Mouse (Mus musculus): ENCODE data around the gene Hoxd4. TPM values are rescaled to one million over a fixed set of nuclear protein-coding genes. Genes with fewer than 3 reads are reported as not detected.

The Hoxd4 gene
- polyA plus RNA-seq, 1 experiment from 2014 or later: 4.4 TPM

- no peak for DNase-seq (ENCODE audit: low spot score)
- TF ChIP-seq CTCF (IDR thresholded peaks at IDR 0.05; ENCODE audit: low read depth): no peak
- Histone ChIP-seq H3K4me1 (replicated peaks; ENCODE audit: insufficient read depth, low read length) (peaks cover 14% of the 10 kb centered on the region), H3K4me2 (ENCODE audit: low read length) (peak overlapping the region; percentile 77), H3K27me3 (ENCODE audit: insufficient read depth, low read length) (peaks cover 81% of the 10 kb centered on the region), H3K9ac (ENCODE audit: low read depth, low read length) (peak overlapping the region; percentile 35; the same call in 1 of the 2 replicates), H3K36me3 (ENCODE audit: insufficient read depth, low read length) (no peaks in the 10 kb centered on the region), H3K9me3 (replicated peaks; ENCODE audit: low read length) (no peaks in the 10 kb centered on the region), H3K4me3 (replicated peaks; ENCODE audit: low read depth, low read length) (peak overlapping the region; percentile 42), H3K27ac (no peak overlapping the region)
- under 1% methylated on average over 72 of the region's 74 CpGs for WGBS
- ATAC-seq (replicated peaks; ENCODE audit: low FRiP score, low read depth): no peak; the same call in 1 of the 2 replicates
Measured at GRCm38 (mm10) chr2:74668370-74669229, 43.1 kb upstream of the Hoxd4 start.

DNA sequence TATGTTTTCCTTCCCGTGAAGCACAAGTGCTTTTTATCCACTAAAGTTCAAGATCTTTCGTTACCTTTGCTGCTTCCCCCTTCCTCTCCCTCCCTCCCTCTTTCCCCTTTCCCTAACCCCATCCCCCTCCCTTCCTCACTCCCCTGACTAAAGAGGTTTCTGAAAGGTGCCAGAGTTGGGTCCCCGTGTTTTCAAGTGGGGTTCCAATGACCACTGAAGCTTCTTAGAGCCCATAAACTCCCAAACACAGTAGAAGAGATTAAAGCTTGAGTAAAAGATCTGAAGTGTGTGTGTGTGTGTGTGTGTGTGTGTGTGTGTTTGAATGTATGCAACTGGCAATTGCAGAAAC lies 42.5 kb upstream of the Hoxd4 start:
- H3K4me2 ChIP-seq (ENCODE audit: low read length): no peak overlapping the region
- H3K27me3 ChIP-seq (ENCODE audit: insufficient read depth, low read length): peaks cover 81% of the 10 kb centered on the region
- H3K36me3 ChIP-seq (ENCODE audit: insufficient read depth, low read length): no peaks in the 10 kb centered on the region
- peaks cover 20% of the 10 kb centered on the region for H3K4me1 ChIP-seq (replicated peaks; ENCODE audit: insufficient read depth, low read length)
- DNase-seq (ENCODE audit: low spot score): no peak
- no peaks in the 10 kb centered on the region for H3K9me3 ChIP-seq (replicated peaks; ENCODE audit: low read length)
- H3K27ac ChIP-seq: no peak overlapping the region
- TF ChIP-seq CTCF (IDR thresholded peaks at IDR 0.05; ENCODE audit: low read depth): no peak
- H3K4me3 ChIP-seq (replicated peaks; ENCODE audit: low read depth, low read length): no peak overlapping the region
- H3K9ac ChIP-seq (ENCODE audit: low read depth, low read length): no peak overlapping the region
- WGBS: 0% methylated on average over 3 of the region's 3 CpGs
- no peak for ATAC-seq (replicated peaks; ENCODE audit: low FRiP score, low read depth)

DNA sequence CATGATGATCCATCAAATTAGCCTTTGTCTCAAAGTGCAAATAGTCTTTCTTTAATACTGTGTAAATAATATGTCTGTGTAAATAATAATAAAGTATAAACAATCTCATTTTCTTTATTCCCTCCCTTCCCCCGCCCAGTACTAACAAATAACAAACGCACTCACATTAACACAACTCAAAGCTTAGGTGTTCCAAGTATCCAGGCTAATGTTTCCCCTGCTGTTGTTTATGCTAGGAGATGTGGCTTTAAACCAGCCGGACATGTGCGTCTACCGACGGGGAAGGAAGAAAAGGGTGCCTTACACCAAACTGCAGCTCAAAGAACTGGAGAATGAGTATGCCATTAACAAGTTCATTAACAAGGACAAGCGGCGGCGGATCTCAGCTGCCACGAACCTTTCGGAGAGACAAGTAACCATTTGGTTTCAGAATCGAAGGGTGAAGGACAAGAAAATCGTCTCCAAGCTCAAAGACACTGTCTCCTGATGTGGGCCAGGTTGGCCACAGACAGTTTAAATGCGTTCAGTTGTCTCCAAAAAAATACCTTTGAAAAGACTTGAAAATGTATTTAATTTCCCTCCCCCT lies 42.0 kb upstream of the Hoxd4 start:
- WGBS: 5% methylated on average over 14 of the region's 14 CpGs
- Histone ChIP-seq H3K4me1 (replicated peaks; ENCODE audit: insufficient read depth, low read length) (peaks cover 20% of the 10 kb centered on the region), H3K27me3 (ENCODE audit: insufficient read depth, low read length) (peaks cover 76% of the 10 kb centered on the region), H3K36me3 (ENCODE audit: insufficient read depth, low read length) (no peaks in the 10 kb centered on the region), H3K9me3 (replicated peaks; ENCODE audit: low read length) (no peaks in the 10 kb centered on the region), H3K4me2 (ENCODE audit: low read length) (no peak overlapping the region), H3K27ac (no peak overlapping the region), H3K4me3 (replicated peaks; ENCODE audit: low read depth, low read length) (no peak overlapping the region), H3K9ac (ENCODE audit: low read depth, low read length) (no peak overlapping the region)
- no peak for ATAC-seq (replicated peaks; ENCODE audit: low FRiP score, low read depth)
- TF ChIP-seq CTCF (IDR thresholded peaks at IDR 0.05; ENCODE audit: low read depth): no peak
- no peak for DNase-seq (ENCODE audit: low spot score)

DNA sequence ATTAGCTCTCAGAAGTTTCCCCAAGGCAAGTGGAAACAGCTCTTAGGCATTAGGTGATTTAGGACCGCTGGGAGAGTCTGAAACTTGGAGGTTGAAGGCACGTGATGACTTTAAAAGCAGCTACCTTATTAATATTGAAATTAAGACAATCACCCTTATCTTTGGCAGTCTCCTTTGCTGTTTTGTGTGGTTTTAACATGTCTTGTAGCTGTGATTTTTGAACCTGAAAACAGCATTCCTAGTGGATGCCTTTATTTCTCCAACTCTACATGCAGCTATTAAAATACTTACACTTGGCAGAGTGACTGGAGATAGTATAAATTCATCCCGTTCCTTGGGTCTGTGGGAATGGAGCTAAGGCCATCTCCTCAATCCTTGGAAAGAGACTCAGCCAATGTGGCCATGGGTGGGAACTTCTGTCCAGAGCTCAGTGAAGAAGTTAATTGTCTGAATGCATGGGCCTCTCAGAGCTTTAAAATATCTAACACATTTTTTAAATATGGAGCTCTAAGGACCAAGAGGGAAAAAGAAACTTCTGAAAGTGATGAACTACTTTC lies 41.0 kb upstream of the Hoxd4 start:
- ATAC-seq (replicated peaks; ENCODE audit: low FRiP score, low read depth) (no peak), DNase-seq (ENCODE audit: low spot score) (no peak)
- Histone ChIP-seq H3K4me1 (replicated peaks; ENCODE audit: insufficient read depth, low read length) (peaks cover 24% of the 10 kb centered on the region), H3K9ac (ENCODE audit: low read depth, low read length) (no peak overlapping the region), H3K27me3 (ENCODE audit: insufficient read depth, low read length) (peaks cover 69% of the 10 kb centered on the region), H3K4me3 (replicated peaks; ENCODE audit: low read depth, low read length) (no peak overlapping the region), H3K36me3 (ENCODE audit: insufficient read depth, low read length) (no peaks in the 10 kb centered on the region), H3K4me2 (ENCODE audit: low read length) (no peak overlapping the region), H3K27ac (no peak overlapping the region), H3K9me3 (replicated peaks; ENCODE audit: low read length) (no peaks in the 10 kb centered on the region)
- no peak for TF ChIP-seq CTCF (IDR thresholded peaks at IDR 0.05; ENCODE audit: low read depth)
- 12% methylated on average over 3 of the region's 3 CpGs for WGBS

DNA sequence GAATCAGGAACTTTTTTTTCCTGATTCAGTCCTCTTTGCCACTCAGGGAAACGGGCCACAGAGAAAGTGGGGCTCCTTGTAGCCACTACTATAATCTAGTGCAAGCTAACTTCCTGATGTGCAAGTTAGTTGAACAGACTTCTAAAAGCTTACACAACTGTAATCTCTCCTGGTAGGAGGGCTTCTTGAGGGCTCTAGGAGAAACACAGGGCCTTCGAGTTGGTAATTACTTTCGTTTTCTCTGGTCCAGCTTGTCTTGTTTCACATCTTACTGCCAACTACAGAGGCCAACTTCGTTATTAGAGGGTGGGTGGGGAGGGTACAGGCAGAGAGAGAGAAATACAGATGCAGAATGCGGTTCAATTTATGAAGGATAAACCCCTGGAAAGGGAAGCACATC lies 39.9 kb upstream of the Hoxd4 start:
- Histone ChIP-seq H3K4me3 (replicated peaks; ENCODE audit: low read depth, low read length) (no peak overlapping the region), H3K36me3 (ENCODE audit: insufficient read depth, low read length) (no peaks in the 10 kb centered on the region), H3K4me1 (replicated peaks; ENCODE audit: insufficient read depth, low read length) (peaks cover 29% of the 10 kb centered on the region), H3K27ac (no peak overlapping the region), H3K9me3 (replicated peaks; ENCODE audit: low read length) (no peaks in the 10 kb centered on the region), H3K27me3 (ENCODE audit: insufficient read depth, low read length) (peaks cover 61% of the 10 kb centered on the region), H3K4me2 (ENCODE audit: low read length) (no peak overlapping the region), H3K9ac (ENCODE audit: low read depth, low read length) (no peak overlapping the region)
- ATAC-seq (replicated peaks; ENCODE audit: low FRiP score, low read depth) (no peak), DNase-seq (ENCODE audit: low spot score) (no peak)
- WGBS: 44% methylated on average over 5 of the region's 5 CpGs
- no peak for TF ChIP-seq CTCF (IDR thresholded peaks at IDR 0.05; ENCODE audit: low read depth)

GRCm38 (mm10) chr2:74672481-74673362 lies 39.0 kb upstream of the Hoxd4 start:
- peak; percentile 80 for TF ChIP-seq CTCF (IDR thresholded peaks at IDR 0.05; ENCODE audit: low read depth)
- DNase-seq (ENCODE audit: low spot score): peak; percentile 83
- H3K9ac ChIP-seq (ENCODE audit: low read depth, low read length): no peak overlapping the region
- no peaks in the 10 kb centered on the region for H3K9me3 ChIP-seq (replicated peaks; ENCODE audit: low read length)
- peak overlapping the region; percentile 58 for H3K4me2 ChIP-seq (ENCODE audit: low read length)
- no peak overlapping the region for H3K27ac ChIP-seq
- ATAC-seq (replicated peaks; ENCODE audit: low FRiP score, low read depth): peak; percentile 29; the same call in 1 of the 2 replicates
- peaks cover 58% of the 10 kb centered on the region for H3K27me3 ChIP-seq (ENCODE audit: insufficient read depth, low read length)
- WGBS: 10% methylated on average over 40 of the region's 40 CpGs
- H3K4me1 ChIP-seq (replicated peaks; ENCODE audit: insufficient read depth, low read length): peaks cover 29% of the 10 kb centered on the region
- H3K36me3 ChIP-seq (ENCODE audit: insufficient read depth, low read length): no peaks in the 10 kb centered on the region
- H3K4me3 ChIP-seq (replicated peaks; ENCODE audit: low read depth, low read length): peak overlapping the region; percentile 23
